Mouse (Mus musculus) CH12.LX (cell line): ENCODE measurements around the gene A230050P20Rik. TPM values are rescaled to one million over a fixed set of nuclear protein-coding genes. Genes with fewer than 3 reads are reported as not detected.

ENCODE experiments used
- DNase-seq: peaks from one replicate; pipeline ENCODE4 v3.0.0-alpha.2; 2013; ENCODE audit errors: extremely low read depth
- H3K27ac ChIP-seq: 2 replicates; pipeline ENCODE4 v1.5.1; 2012; ENCODE audit warnings: low read depth, mild to moderate bottlenecking, control low read depth, moderate library complexity; ENCODE audit not compliant: insufficient read depth
- H3K27me3 ChIP-seq: replicated peaks from 2 replicates; pipeline ENCODE3; 2012; ENCODE audit warnings: inconsistent platforms
- H3K36me3 ChIP-seq, 2 experiments: replicated peaks in 1 of 2; 2 replicates each; pipeline versions ENCODE3 to v1.6.1; 2012; ENCODE audit warnings: inconsistent platforms in 1 of 2, low read length in 1 of 2, mild to moderate bottlenecking in 1 of 2, mixed read lengths in 1 of 2, moderate library complexity in 1 of 2; ENCODE audit not compliant: control insufficient read depth in 1 of 2, insufficient read depth in 1 of 2
- H3K4me1 ChIP-seq, 2 experiments: 2 replicates each; pipeline ENCODE4 v1.6.1; 2012; ENCODE audit warnings: inconsistent platforms in 1 of 2, moderate library complexity in 1 of 2; ENCODE audit not compliant: insufficient read depth in 2 of 2, control insufficient read depth in 1 of 2
- H3K4me2 ChIP-seq: 2 replicates; pipeline ENCODE4 v1.6.1; 2012; ENCODE audit warnings: low read depth, mild to moderate bottlenecking, control low read depth; ENCODE audit not compliant: poor library complexity, insufficient read depth, severe bottlenecking
- H3K4me3 ChIP-seq, 3 experiments: fragments of 150-350 bp in 1 of 3; sonication (generic) in 1 of 3; replicated peaks in 1 of 3; 2 replicates each; pipeline versions ENCODE3 to v1.5.1; 2011 to 2012; ENCODE audit warnings: low read depth in 2 of 3, low read length in 2 of 3, mild to moderate bottlenecking in 2 of 3, moderate library complexity in 2 of 3, control low read depth in 1 of 3, improper control_type of control experiment in 1 of 3, inconsistent platforms in 1 of 3, mixed read lengths in 1 of 3; ENCODE audit not compliant: poor library complexity in 1 of 3
- H3K79me2 ChIP-seq: replicated peaks from 2 replicates; pipeline ENCODE4 v1.6.1; 2012; ENCODE audit warnings: mild to moderate bottlenecking, moderate library complexity; ENCODE audit not compliant: control insufficient read depth, poor library complexity, insufficient read depth, severe bottlenecking; ENCODE audit errors: extremely low read depth
- H3K9ac ChIP-seq: 2 replicates; pipeline ENCODE4 v1.6.1; 2012; ENCODE audit warnings: low read depth, mild to moderate bottlenecking, control low read depth, moderate library complexity; ENCODE audit not compliant: insufficient read depth
- H3K9me3 ChIP-seq: replicated peaks from 2 replicates; pipeline ENCODE3; 2012; ENCODE audit warnings: low read length, inconsistent platforms, mixed read lengths
- E2F4 ChIP-seq: IDR thresholded peaks from 2 replicates; pipeline ENCODE4 v1.6.1; 2011; ENCODE audit warnings: low read depth, low read length, improper control_type of control experiment; ENCODE audit not compliant: insufficient replicate concordance
- EP300 ChIP-seq: IDR thresholded peaks from 2 replicates; pipeline ENCODE4 v1.6.1; 2011; ENCODE audit warnings: low read length, improper control_type of control experiment
- ETS1 ChIP-seq: conservative IDR thresholded peaks from 2 replicates; pipeline ENCODE4 v1.6.1; 2012; ENCODE audit warnings: low read depth, mild to moderate bottlenecking, inconsistent platforms, low read length, improper control_type of control experiment, moderate library complexity
- GABPA ChIP-seq: IDR thresholded peaks from 2 replicates; pipeline ENCODE4 v1.6.1; 2012; ENCODE audit warnings: low read depth, low read length, improper control_type of control experiment, inconsistent platforms; ENCODE audit not compliant: insufficient replicate concordance
- KAT2A ChIP-seq: IDR thresholded peaks from 2 replicates; pipeline ENCODE4 v1.6.1; 2012; ENCODE audit warnings: low read length, improper control_type of control experiment, inconsistent platforms; ENCODE audit not compliant: insufficient replicate concordance
- MEF2A ChIP-seq: IDR thresholded peaks from 2 replicates; pipeline ENCODE4 v1.6.1; 2014; ENCODE audit warnings: low read depth, mild to moderate bottlenecking, inconsistent platforms, low read length, improper control_type of control experiment, borderline replicate concordance
- MXI1 ChIP-seq: IDR thresholded peaks from 2 replicates; pipeline ENCODE4 v1.6.1; 2011; ENCODE audit warnings: mild to moderate bottlenecking, low read depth, low read length, improper control_type of control experiment
- PAX5 ChIP-seq: IDR thresholded peaks from 2 replicates; pipeline ENCODE4 v1.6.1; 2012; ENCODE audit warnings: low read length, inconsistent platforms, mixed read lengths
- POLR2A ChIP-seq: IDR thresholded peaks from 2 replicates; pipeline ENCODE4 v1.6.1; 2011; ENCODE audit warnings: low read depth, mild to moderate bottlenecking, improper control_type of control experiment, low read length
- POLR2AphosphoS2 ChIP-seq: IDR thresholded peaks from 2 replicates; pipeline ENCODE4 v1.6.1; 2011; ENCODE audit warnings: low read depth, low read length, improper control_type of control experiment
- SIN3A ChIP-seq: IDR thresholded peaks from 2 replicates; pipeline ENCODE4 v1.6.1; 2012; ENCODE audit warnings: low read length, improper control_type of control experiment, inconsistent platforms
- ZMIZ1 ChIP-seq: IDR thresholded peaks from 2 replicates; pipeline ENCODE4 v1.6.1; 2012; ENCODE audit warnings: low read depth, mild to moderate bottlenecking, inconsistent platforms, low read length, improper control_type of control experiment
- dilution Hi-C: fragments of 300-500 bp; cut with MboI; formaldehyde crosslinking; loops from 2 replicates; pipeline ENCODE4 v1.14.3; 2020; ENCODE audit warnings: low sequenced_read_pairs; ENCODE audit not compliant: extremely low pct_unique_long_range_greater_than_20kb, extremely low pct_ligation_motif_present
- in situ Hi-C: fragments of 300-500 bp; cut with MboI; formaldehyde crosslinking; loops from 3 replicates; pipeline ENCODE4 v1.14.3; 2019; ENCODE audit warnings: low sequenced_read_pairs, low pct_ligation_motif_present, low pct_unique_long_range_greater_than_20kb, mixed read lengths
- polyA plus RNA-seq: library from polyadenylated mRNA; unstranded; fragments of >175 nt; gene quantifications from 2 replicates; pipeline ENCODE4 v1.2.1, GENCODE M21; 2012; ENCODE audit warnings: low read depth; ENCODE audit not compliant: insufficient read length
- total RNA-seq, 2 experiments: library from RNA; depleted of rRNA; stranded (reverse); fragments of 300-350 nt in 1 of 2; fragments of >200 nt in 1 of 2; gene quantifications; 2 replicates each; pipeline ENCODE4 v1.2.3; 2012 to 2014

Gene A230050P20Rik
- total and polyA plus RNA-seq, 3 experiments = 3.3 to 25.2 (median 11.0) TPM

DNA sequence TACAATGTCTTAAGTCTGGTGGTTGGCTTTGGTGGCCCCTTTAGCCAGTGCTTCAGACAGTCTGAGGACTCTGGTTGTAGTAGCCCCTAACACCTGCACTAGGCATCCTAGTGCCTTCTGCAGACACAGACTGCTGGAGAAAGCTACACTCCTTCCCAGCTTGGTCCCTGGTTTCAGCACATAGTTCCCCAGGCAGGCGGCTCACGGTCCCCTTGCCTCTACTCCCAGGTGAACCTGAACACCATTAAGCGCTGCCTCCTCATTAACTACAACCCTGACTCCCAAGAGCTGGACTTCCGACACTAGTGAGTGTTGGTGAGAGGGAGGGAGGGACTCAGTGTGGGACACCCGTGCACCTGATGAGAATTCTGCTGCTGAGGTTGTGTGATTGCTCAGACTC is 22.0 kb downstream of the A230050P20Rik start:
- H3K27ac ChIP-seq = no peak overlapping the region
- no peak for DNase-seq
- H3K4me2 ChIP-seq = no peak overlapping the region
- H3K4me1 ChIP-seq = peaks cover 6 to 43% of the 10 kb centered on the region in 2 experiments
- H3K4me3 ChIP-seq = no peak overlapping the region
- peaks cover 24% of the 10 kb centered on the region for H3K79me2 ChIP-seq
- no peaks in the 10 kb centered on the region for H3K9me3 ChIP-seq
- no peak overlapping the region for H3K9ac ChIP-seq
- dilution Hi-C loops = no loop called here
- H3K27me3 ChIP-seq = no peaks in the 10 kb centered on the region
- TF ChIP-seq E2F4 (no peak), POLR2A (no peak; the same call in 1 of the 2 replicates), PAX5 (no peak), EP300 (no peak), POLR2AphosphoS2 (no peak), GABPA (no peak), ETS1 (no peak), MEF2A (no peak)
- in situ Hi-C loops = no loop called here
- H3K36me3 ChIP-seq = peaks cover 61 to 62% of the 10 kb centered on the region in 2 experiments

- TF ChIP-seq SIN3A = no peak
- no peak for TF ChIP-seq ZMIZ1
- no peak for TF ChIP-seq ETS1
- no peak for TF ChIP-seq KAT2A
- TF ChIP-seq EP300 = no peak
- no peak for TF ChIP-seq MXI1
- TF ChIP-seq POLR2A = no peak; the same call in 1 of the 2 replicates
- TF ChIP-seq, all 38 proteins: peak for 0
- Histone ChIP-seq H3K4me3 (no peak overlapping the region), H3K4me1 (peaks cover 11 to 50% of the 10 kb centered on the region in 2 experiments), H3K27me3 (no peaks in the 10 kb centered on the region), H3K27ac (no peak overlapping the region; the same call in 1 of the 2 replicates), H3K36me3 (peaks cover 71 to 73% of the 10 kb centered on the region in 2 experiments), H3K9me3 (no peaks in the 10 kb centered on the region), H3K79me2 (peaks cover 35% of the 10 kb centered on the region), H3K4me2 (no peak overlapping the region), H3K9ac (no peak overlapping the region)
- dilution Hi-C loops (no loop called here), in situ Hi-C loops (no loop called here)
- DNase-seq = no peak
Observed at GRCm38 (mm10) chr9:20891339-20892103, 23.1 kb downstream of the A230050P20Rik start.
